Mouse (Mus musculus) spleen, adult 2 months (tissue): ENCODE measurements at regions not wholly inside any gene's neighbourhood (a gene's known extent, or its start where the extent isn't known, plus 50 kb on each side); places are given as distances from the start of the nearest gene placed in this dataset.

Experiments
- DNase-seq, 2 experiments: peaks; one replicate each; pipeline versions ENCODE4 v3.0.0 to v3.0.0-alpha.2; 2012 to 2021; ENCODE audit warnings: low spot score in 2 of 2, low read depth in 1 of 2
- H3K27ac ChIP-seq: fragments of 200-500 bp; 2 replicates; pipeline ENCODE4 v1.5.1; 2012; ENCODE audit warnings: low read length, inconsistent platforms; ENCODE audit not compliant: insufficient read depth
- H3K27me3 ChIP-seq: fragments of 200-500 bp; 2 replicates; pipeline ENCODE4 v1.6.1; 2012; ENCODE audit warnings: mild to moderate bottlenecking, moderate library complexity, low read length, inconsistent platforms; ENCODE audit not compliant: control insufficient read depth, insufficient read depth
- H3K36me3 ChIP-seq: fragments of 200-500 bp; 2 replicates; pipeline ENCODE4 v1.6.1; 2012; ENCODE audit warnings: mild to moderate bottlenecking, low read length, inconsistent platforms; ENCODE audit not compliant: control insufficient read depth, insufficient read depth
- H3K4me1 ChIP-seq: fragments of 200-500 bp; 2 replicates; pipeline ENCODE4 v1.6.1; 2011; ENCODE audit warnings: inconsistent platforms; ENCODE audit not compliant: control insufficient read depth, insufficient read depth, insufficient read length
- H3K4me3 ChIP-seq: fragments of 200-500 bp; 2 replicates; pipeline ENCODE4 v1.5.1; 2011; ENCODE audit warnings: mild to moderate bottlenecking, inconsistent platforms; ENCODE audit not compliant: insufficient read depth, insufficient read length; ENCODE audit errors: extremely low read depth
- CTCF ChIP-seq: fragments of 200-500 bp; IDR thresholded peaks from 2 replicates; pipeline ENCODE4 v1.5.1; 2011; ENCODE audit warnings: mild to moderate bottlenecking, inconsistent platforms; ENCODE audit not compliant: insufficient read depth, insufficient read length, insufficient replicate concordance; ENCODE audit errors: extremely low read depth
- POLR2A ChIP-seq: fragments of 200-500 bp; IDR thresholded peaks from 2 replicates; pipeline ENCODE4 v1.6.1; 2011; ENCODE audit warnings: low read depth, low read length, inconsistent platforms
- WGBS: fragments of 180-500 bp; shearing (Covaris S2); methylation state at CpG from one replicate; pipeline ENCODE4 v1.1.7; 2018; 5-methylcytosine and 5-hydroxymethylcytosine counted together

- Histone ChIP-seq H3K4me3 (no peak overlapping the region), H3K36me3 (no peaks in the 10 kb centered on the region), H3K27me3 (no peaks in the 10 kb centered on the region), H3K4me1 (no peaks in the 10 kb centered on the region), H3K27ac (no peak overlapping the region)
- no peak for TF ChIP-seq CTCF
- TF ChIP-seq POLR2A, result no peak
- WGBS, result 85% methylated on average over 6 of the region's 6 CpGs
- no peak for DNase-seq
Observed at GRCm38 (mm10) chr9:84283296-84283695, 358.4 kb downstream of the Bckdhb start.

DNA sequence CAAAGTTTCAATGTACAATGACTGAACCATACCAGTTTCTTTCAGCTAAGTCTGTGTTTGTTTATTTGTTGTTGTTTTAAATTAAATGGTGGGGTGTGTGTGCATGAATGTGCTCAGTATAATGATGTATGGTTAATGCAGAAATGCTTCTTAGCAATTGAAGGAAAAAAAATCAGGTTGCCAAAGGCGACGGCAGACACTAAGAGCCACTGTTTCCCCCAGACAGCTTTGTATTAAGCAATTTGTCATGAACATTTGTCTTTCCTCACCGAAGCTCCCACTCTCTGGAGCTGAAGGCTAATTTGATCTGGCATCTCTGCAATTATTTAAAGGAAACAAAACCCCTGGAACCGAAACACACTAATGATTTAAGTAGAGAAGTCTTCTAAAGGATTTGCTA, 360.7 kb downstream of the Bckdhb start:
- Histone ChIP-seq H3K27ac (no peak overlapping the region), H3K4me1 (no peaks in the 10 kb centered on the region), H3K36me3 (no peaks in the 10 kb centered on the region), H3K27me3 (no peaks in the 10 kb centered on the region), H3K4me3 (no peak overlapping the region)
- WGBS, result 80% methylated on average over 4 of the region's 4 CpGs
- DNase-seq, result no peak
- TF ChIP-seq CTCF (no peak), POLR2A (no peak)

DNA sequence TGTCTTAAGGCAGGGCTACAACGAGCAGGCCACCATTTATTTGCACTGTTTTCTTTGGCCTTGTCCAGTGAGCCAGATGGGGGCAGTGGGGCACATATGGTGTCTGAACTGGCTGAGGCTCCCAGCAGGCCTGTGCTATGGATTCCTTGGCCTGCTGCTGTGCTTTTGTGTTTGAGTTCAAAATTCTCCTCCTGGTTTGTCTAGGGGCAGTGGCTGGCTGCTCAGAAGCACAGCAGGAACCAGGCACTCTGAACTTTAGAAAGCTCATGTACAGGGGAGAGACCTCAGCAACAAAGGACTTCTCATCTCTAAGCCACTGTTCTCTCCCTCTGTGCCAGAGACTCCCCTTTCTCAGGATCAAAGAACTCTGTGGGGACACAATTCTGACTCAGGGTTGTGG, 370.9 kb downstream of the Bckdhb start:
- Histone ChIP-seq H3K27me3 (no peaks in the 10 kb centered on the region), H3K36me3 (no peaks in the 10 kb centered on the region), H3K27ac (no peak overlapping the region), H3K4me1 (no peaks in the 10 kb centered on the region), H3K4me3 (no peak overlapping the region)
- TF ChIP-seq POLR2A (no peak), CTCF (no peak)
- DNase-seq, result no peak
- 70% methylated on average over 1 of the region's 1 CpGs for WGBS

DNA sequence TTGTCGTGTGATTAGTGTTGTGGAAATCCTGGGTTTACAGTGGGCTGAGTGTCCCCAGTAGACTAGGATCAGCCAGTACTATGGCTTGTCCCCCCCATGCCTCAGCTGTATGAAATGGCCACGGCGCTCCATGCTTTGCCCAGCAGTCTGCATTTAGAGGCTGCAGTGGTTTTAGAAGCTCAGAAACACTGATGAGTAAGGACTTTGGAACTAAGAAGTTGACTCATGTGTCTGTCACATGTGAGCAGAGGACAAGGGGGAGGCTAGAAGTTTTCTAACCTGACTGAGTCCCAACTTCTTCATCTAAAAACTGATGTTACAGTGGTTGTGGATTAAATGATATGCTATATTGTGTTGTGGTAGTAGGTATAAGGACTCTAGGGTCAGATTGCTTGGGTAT, 371.5 kb downstream of the Bckdhb start:
- 86% methylated on average over 3 of the region's 3 CpGs for WGBS
- Histone ChIP-seq H3K36me3 (no peaks in the 10 kb centered on the region), H3K4me1 (no peaks in the 10 kb centered on the region), H3K4me3 (no peak overlapping the region), H3K27me3 (no peaks in the 10 kb centered on the region), H3K27ac (no peak overlapping the region)
- DNase-seq, result no peak
- TF ChIP-seq POLR2A, result no peak
- no peak for TF ChIP-seq CTCF

- H3K36me3 ChIP-seq, result no peaks in the 10 kb centered on the region
- no peak overlapping the region for H3K4me3 ChIP-seq
- H3K27ac ChIP-seq, result no peak overlapping the region
- WGBS, result 94% methylated on average over 2 of the region's 2 CpGs
- DNase-seq, result no peak
- TF ChIP-seq POLR2A (no peak), CTCF (no peak)
- H3K27me3 ChIP-seq, result no peaks in the 10 kb centered on the region
- H3K4me1 ChIP-seq, result no peaks in the 10 kb centered on the region
Observed at GRCm38 (mm10) chr9:84304398-84304797, 379.5 kb downstream of the Bckdhb start.

DNA sequence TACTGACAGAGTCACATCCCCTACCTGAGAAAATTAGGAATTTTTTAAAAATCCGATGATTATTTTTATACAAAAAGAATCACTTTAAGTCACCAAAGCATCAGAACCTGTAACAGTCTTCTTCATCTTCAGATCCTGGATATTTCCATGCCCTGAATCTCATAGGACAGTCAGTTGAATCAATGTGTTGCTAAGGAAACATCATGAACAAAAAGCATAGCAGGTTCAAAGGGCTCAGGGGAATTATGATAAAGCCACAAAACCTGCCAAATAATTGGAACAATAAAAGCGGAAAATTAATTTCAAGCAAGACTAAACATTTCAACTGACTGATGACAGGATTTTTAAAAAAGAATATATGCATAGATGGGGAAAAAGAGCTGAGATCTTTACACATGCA, 393.9 kb downstream of the Bckdhb start:
- no peak for DNase-seq
- Histone ChIP-seq H3K27me3 (no peaks in the 10 kb centered on the region), H3K36me3 (no peaks in the 10 kb centered on the region), H3K4me3 (no peak overlapping the region), H3K27ac (no peak overlapping the region), H3K4me1 (no peaks in the 10 kb centered on the region)
- TF ChIP-seq POLR2A (no peak), CTCF (no peak)
- 89% methylated on average over 2 of the region's 2 CpGs for WGBS

GRCm38 (mm10) chr9:84319338-84319737, 394.4 kb downstream of the Bckdhb start:
- WGBS, result 76% methylated on average over 2 of the region's 2 CpGs
- DNase-seq, result no peak

More at GRCm38 (mm10) chr9:84319338-84319737, 394.4 kb downstream of the Bckdhb start:
- Histone ChIP-seq H3K36me3 (no peaks in the 10 kb centered on the region), H3K4me1 (no peaks in the 10 kb centered on the region), H3K4me3 (no peak overlapping the region), H3K27ac (no peak overlapping the region), H3K27me3 (no peaks in the 10 kb centered on the region)
- no peak for TF ChIP-seq CTCF
- no peak for TF ChIP-seq POLR2A
